Mouse (Mus musculus): Measurements from ENCODE around the gene Ascl3.

DNA sequence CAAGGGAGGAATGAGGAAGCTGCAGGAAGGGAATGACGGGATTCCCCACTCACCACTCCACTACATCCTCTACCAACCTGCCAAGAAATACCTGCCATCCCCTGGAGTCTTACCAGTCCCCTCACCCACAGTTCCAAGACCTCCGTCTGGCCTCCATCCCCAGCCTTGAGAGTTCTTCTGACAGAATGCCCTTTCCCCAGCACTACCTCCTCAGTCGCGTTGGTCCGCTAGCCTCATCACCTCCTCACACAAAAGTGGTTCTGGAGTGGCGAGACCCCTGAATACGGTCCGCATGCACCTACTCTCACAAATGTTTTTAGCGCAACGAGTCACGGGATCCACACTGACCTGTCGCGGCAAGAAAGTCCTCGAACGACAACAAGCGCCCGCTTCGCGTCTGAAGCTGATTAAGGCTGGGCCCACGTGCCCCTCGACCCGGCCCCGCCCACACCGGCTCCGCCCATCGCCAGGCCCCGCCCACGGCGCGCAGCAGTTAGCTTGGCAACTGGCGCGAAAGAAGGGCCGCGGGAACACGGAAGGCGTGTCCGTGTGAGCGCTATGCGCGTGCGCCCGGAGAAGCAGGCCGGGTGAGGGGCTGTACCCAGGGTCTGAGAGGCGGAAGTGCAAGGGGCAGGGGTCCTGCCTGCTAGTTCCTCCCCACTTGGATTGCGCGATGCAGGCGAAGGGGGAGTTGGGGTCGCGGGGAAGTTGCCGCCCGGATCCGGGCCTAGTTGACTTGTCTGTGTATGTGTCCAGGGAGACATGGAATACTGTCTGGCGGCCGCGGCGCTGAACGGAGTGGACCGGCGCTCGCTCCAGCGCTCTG is 28.1 kb downstream of the Ascl3 start, which contains the start of the genes St5 and Akip1:
- TF ChIP-seq CTCF (IDR thresholded peaks at IDR 0.05; ENCODE audit: low read depth) (no peak), EP300 (IDR thresholded peaks at IDR 0.05; ENCODE audit: low read depth) (no peak)
